Mouse (Mus musculus): Measurements from ENCODE around the gene Kcnn1. TPM values are rescaled to one million over a fixed set of nuclear protein-coding genes. Genes with fewer than 3 reads are reported as not detected.
A peak's percentile ranks its signal among the peaks of the same experiment; 100 is the strongest.
"Not testable (repeated sequence)": the region's sequence is repeated elsewhere in the genome, so short reads cannot be mapped to it uniquely, and the experiment has no call there.

Gene Kcnn1
- polyA plus RNA-seq, 1 experiment, result 0.99 TPM

DNA sequence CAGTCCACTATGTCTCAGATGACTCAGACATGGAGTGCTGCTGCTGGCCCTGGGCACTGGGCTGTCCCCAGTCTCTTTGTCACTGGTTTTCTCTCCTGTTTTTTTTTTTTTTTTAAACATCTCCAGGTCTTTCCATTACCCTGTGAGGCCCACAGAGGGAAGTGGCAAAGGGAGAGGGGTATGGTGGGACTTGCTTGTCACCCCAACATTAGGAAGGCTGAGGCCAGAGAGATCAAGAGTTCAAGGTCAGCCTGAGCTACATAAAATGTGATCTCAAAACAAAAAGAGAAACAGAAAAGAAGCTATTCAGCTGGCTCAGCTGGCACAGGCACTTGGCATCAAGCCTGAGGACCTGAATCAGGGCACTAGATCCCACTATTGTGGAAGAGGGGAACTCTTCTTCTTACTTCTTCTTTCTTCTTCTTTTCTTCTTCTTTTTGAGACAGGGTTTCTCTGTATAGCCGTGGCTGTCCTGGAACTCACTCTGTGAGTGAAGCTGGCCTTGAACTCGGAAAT is 37.9 kb upstream of the Kcnn1 start:
- no peak overlapping the region for H3K4me3 ChIP-seq (ENCODE audit: insufficient read depth, low read length)
- H3K27ac ChIP-seq (ENCODE audit: insufficient read depth, low read depth, low read length), result peak overlapping the region; percentile 66
- no peak for TF ChIP-seq POLR2A (IDR thresholded peaks at IDR 0.05; ENCODE audit: borderline replicate concordance, low read depth, low read length)
- no peak for TF ChIP-seq CTCF (IDR thresholded peaks at IDR 0.05; ENCODE audit: low read depth, low read length)
- peaks cover 52% of the 10 kb centered on the region for H3K4me1 ChIP-seq (ENCODE audit: control insufficient read depth, insufficient read depth, low read length)

DNA sequence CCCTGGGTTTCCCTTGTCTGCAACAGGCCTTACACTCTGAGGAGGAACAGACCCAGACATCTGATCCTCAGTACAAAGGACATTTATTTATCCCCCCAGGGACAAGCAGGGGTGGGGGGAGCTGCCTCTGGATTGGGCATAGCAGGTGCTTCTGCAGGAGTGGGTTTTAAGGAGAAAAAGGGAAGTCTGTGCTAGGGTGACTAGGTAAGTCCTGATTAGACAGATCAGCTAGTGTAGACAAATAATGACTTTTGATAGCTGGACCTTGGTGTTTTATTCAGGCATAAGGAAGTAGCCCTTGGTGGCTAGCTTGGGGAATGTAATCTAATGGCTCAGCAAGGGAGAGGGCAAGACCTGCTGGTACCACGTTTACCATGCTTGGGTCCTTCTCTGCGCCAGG is 36.2 kb upstream of the Kcnn1 start:
- Histone ChIP-seq H3K27ac (ENCODE audit: insufficient read depth, low read depth, low read length) (no peak overlapping the region), H3K4me3 (ENCODE audit: insufficient read depth, low read length) (no peak overlapping the region), H3K4me1 (ENCODE audit: control insufficient read depth, insufficient read depth, low read length) (peaks cover 43% of the 10 kb centered on the region)
- TF ChIP-seq POLR2A (IDR thresholded peaks at IDR 0.05; ENCODE audit: borderline replicate concordance, low read depth, low read length), result no peak
- no peak for TF ChIP-seq CTCF (IDR thresholded peaks at IDR 0.05; ENCODE audit: low read depth, low read length)

DNA sequence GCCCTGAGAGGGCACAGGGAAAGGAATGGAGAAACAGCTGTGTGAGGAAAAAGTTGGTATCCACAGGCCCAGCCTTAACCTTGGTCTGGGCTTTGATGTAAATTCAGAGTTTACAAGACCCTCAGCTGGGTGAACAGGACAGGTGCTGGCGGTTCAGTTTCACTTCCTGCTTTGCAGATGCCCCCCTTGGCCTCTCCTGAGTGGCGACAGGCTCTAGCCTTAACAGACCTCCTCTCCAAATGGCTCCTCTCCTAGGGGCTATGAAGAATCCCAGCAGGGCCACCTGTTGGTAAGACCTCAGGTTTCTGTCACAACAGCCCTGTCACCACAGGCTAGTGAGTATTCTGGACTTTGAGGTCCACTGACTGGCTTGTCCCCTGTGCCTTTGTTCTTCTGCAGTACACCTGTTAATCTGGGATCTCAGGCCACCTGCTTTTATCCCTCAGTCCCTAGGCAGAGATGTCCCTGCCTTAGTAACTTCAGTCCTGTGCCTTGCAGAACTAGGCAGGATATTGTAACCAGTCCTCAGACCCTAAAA is 35.7 kb upstream of the Kcnn1 start:
- TF ChIP-seq POLR2A (IDR thresholded peaks at IDR 0.05; ENCODE audit: borderline replicate concordance, low read depth, low read length) (no peak), CTCF (IDR thresholded peaks at IDR 0.05; ENCODE audit: low read depth, low read length) (no peak)
- no peak overlapping the region for H3K27ac ChIP-seq (ENCODE audit: insufficient read depth, low read depth, low read length)

DNA sequence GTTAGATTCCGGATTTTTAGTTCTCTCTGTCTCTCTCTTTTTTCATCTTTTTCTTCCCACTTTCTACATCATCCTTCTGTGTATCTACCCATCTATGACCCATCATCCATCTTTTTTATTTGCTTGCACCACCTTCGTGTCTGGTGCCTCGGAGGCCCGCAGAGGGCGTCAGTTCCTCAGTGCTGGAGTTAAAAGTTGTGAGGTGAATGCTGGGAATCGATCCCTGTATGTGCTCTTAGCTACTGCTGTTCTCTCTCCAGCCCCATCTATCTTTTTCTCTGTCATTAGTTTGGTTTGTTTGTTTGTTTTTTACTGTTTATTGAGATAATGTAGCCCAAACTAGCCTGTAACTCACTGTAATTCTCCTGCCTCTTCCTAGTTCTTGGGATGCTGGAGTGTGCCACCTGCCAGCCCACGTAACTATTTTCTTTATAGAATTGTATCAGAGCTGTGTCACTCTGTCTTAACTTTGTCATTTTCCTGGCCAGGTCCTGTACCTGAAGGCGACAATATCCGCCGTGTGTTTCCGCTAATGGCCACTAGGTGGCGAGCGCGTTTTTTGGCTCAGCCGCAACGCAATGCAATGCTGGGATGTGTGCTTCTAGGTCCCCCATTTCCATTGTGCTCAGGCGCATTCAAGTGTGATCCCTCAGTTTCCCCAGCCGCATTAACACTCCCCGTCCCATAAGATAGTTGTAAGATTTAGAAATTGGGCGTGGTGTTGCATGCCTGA is 34.8 kb upstream of the Kcnn1 start:
- TF ChIP-seq POLR2A (IDR thresholded peaks at IDR 0.05; ENCODE audit: borderline replicate concordance, low read depth, low read length), result no peak
- peak; percentile 77 for TF ChIP-seq CTCF (IDR thresholded peaks at IDR 0.05; ENCODE audit: low read depth, low read length)
- peaks cover 29% of the 10 kb centered on the region for H3K4me1 ChIP-seq (ENCODE audit: control insufficient read depth, insufficient read depth, low read length)

More for the DNA sequence above, 35.7 kb upstream of the Kcnn1 start:
- H3K4me1 ChIP-seq (ENCODE audit: control insufficient read depth, insufficient read depth, low read length), result peaks cover 38% of the 10 kb centered on the region
- no peak overlapping the region for H3K4me3 ChIP-seq (ENCODE audit: insufficient read depth, low read length)

DNA sequence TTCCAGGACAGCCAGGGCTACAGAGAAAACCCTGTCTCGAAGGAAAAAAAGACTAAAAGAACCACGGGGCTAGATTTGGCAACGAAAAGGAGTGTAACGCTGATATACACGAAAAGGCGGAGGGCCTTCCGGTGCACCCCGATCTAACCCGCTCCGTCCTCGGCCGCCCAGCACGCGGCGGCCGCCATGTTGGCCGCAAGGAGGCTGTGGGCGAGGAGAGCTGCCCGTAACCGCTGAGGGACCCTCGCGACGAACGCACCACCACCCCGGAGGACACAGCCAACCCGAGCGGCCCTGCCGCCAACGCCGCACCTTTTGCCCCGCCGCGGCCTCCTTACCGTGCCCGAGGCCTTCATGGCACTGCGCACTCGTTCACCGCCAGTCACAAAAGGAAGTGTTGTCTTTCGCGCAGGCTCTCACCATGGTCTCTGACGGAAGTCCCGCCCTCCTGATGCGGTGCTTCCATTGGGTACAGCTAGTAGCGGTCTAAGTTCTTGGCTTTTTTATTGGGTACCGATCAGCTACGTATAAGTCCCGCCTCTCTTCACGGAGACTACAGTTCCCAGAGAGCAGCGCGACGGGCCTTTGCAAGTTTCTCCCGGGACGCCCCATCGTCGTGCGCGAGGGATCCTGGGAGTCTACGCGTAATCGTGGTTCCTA is 34.1 kb upstream of the Kcnn1 start, which contains the start of gene Rpl18a:
Gene Rpl18a (minus strand): TSS at position 392 of the 660 bp plus-strand sequence.
- H3K4me3 ChIP-seq (ENCODE audit: insufficient read depth, low read length), result peak within 1 kb of the TSS; percentile 98
- H3K4me1 ChIP-seq (ENCODE audit: control insufficient read depth, insufficient read depth, low read length), result peaks cover 22% of the 10 kb centered on the region
- no peak for TF ChIP-seq POLR2A (IDR thresholded peaks at IDR 0.05; ENCODE audit: borderline replicate concordance, low read depth, low read length)
- peak within 1 kb of the TSS; percentile 65 for H3K27ac ChIP-seq (ENCODE audit: insufficient read depth, low read depth, low read length)

More for the DNA sequence above, 34.8 kb upstream of the Kcnn1 start:
- H3K27ac ChIP-seq (ENCODE audit: insufficient read depth, low read depth, low read length), result peak overlapping the region; percentile 59
- H3K4me3 ChIP-seq (ENCODE audit: insufficient read depth, low read length), result peak overlapping the region; percentile 62

DNA sequence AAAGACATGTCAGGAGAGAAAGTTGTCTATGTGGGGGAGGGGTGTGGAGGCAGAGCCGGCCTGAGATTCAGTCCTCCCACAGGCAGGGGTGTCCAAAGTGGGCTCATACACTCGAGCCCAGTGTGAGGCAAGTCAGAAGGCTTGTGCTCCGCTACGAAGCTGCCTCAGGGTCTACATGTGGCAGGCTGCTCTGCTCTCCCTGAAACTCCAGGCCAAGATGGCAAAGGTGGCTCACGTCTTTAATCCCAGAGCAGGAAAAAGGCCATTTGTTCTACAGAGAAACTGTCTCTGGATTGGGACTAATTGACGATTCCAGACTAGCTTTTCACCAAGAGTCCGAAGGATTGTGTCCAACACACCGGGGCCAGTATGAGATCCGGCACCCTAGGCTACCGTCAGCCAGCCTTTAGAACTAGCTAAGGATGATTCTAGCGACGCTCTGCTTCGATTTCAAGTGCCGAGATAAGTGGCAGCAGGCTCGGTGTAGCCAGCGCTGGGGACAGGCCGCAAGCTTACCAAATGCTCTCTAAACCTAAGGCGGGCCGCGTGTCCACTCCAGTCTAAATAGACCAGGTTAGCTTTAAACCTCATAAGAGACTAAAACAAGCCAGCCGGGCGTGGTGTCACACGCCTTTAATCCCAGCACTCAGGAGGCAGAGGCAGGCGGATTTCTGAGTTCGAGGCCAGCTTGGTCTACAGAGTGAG is 33.4 kb upstream of the Kcnn1 start:
- Histone ChIP-seq H3K4me1 (ENCODE audit: control insufficient read depth, insufficient read depth, low read length) (peaks cover 16% of the 10 kb centered on the region), H3K27ac (ENCODE audit: insufficient read depth, low read depth, low read length) (peak overlapping the region; percentile 65), H3K4me3 (ENCODE audit: insufficient read depth, low read length) (peak overlapping the region; percentile 98)
- TF ChIP-seq POLR2A (IDR thresholded peaks at IDR 0.05; ENCODE audit: borderline replicate concordance, low read depth, low read length) (no peak), CTCF (IDR thresholded peaks at IDR 0.05; ENCODE audit: low read depth, low read length) (no peak)

DNA sequence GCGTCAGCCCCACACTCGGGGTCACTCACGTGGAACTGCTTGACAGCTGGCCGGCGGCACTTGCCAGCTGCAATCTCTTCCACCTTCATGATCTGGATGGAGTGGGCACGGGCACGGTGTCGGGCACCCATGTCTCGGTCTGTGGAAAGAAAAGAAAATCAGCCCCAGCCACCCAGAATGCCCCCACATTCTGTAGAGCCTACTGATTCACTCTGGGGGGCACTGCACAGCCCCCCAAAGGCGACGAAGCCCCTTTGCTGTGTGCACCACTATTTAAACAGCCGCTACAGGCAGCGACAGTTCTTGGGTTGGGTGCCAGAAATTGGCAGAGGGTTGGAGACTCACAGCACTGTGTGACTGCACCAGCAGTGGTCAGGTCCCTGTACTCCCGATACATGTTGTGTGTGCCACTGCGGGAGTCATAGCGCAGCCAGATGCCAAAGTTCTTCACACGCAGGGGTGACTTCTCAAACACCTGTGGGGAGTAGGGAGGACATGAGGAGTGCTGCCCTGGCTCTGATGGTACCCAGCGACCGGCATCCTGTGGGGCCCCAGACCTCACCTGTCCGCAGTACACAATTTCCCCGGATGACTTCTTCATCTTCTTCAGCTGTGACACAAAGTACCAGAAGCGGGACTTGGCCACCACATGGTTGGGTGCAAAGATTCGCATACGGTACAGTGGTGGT is 32.7 kb upstream of the Kcnn1 start:
- H3K27ac ChIP-seq (ENCODE audit: insufficient read depth, low read depth, low read length), result not testable (repeated sequence)
- peaks cover 10% of the 10 kb centered on the region for H3K4me1 ChIP-seq (ENCODE audit: control insufficient read depth, insufficient read depth, low read length)
- peak overlapping the region; percentile 98 for H3K4me3 ChIP-seq (ENCODE audit: insufficient read depth, low read length)

DNA sequence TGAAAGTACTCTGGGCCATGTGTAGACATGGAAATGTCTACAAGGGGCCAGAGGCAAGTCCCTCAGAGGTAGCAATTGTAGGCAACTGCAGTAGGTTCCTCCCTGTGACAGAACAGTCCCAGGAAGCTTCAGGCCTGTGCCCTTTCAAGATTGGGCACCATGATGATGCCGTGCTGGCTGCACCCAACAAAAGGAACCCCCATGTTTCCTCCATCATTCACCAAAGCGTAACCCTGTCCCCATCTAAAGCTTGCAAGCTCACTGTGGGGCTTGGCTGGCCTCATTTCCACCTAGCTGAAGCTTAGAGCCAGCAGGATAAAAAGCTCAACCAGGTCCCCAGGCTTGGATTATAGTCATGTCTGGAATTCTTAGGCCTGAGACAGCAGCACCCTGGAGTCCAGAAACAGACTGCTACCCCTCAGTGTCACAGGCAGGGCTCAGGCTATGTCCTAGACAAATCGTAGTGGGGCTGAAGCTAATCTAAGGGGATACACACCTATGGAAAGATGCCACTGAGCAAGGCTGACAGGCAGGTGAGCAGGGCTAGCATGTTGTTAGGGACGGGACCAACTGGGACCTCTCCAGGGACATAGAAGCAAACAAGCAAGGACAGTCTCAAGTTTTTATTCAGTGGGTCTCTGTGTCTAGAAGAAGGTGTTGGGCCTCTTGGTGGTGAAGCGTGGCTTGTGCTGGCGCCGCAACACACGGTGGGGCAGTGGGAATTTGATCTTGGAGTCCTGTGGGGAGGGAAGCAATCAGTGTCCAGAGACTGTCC is 31.9 kb upstream of the Kcnn1 start:
- no peak overlapping the region for H3K27ac ChIP-seq (ENCODE audit: insufficient read depth, low read depth, low read length)
- TF ChIP-seq POLR2A (IDR thresholded peaks at IDR 0.05; ENCODE audit: borderline replicate concordance, low read depth, low read length) (no peak), CTCF (IDR thresholded peaks at IDR 0.05; ENCODE audit: low read depth, low read length) (no peak)
- peaks cover 6% of the 10 kb centered on the region; the same call in 1 of the 2 replicates for H3K4me1 ChIP-seq (ENCODE audit: control insufficient read depth, insufficient read depth, low read length)
- H3K4me3 ChIP-seq (ENCODE audit: insufficient read depth, low read length), result no peak overlapping the region

DNA sequence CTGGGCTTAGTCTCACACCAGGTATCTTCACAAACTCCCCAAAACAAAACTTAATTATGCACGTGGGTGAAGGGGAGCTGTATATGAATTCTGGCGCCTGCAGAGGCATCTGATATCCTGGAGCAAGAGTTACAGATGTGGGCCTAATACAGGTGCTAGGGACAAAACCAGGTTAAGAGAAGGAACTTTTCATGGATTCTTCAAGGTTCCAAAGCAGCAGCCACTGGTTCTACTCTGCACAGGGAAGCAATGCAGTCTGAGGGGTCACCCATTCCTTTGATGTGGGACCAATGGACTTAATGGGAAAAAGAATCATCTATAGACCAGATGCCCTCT is 31.3 kb upstream of the Kcnn1 start:
- Histone ChIP-seq H3K4me1 (ENCODE audit: control insufficient read depth, insufficient read depth, low read length) (peaks cover 6% of the 10 kb centered on the region; the same call in 1 of the 2 replicates), H3K4me3 (ENCODE audit: insufficient read depth, low read length) (no peak overlapping the region), H3K27ac (ENCODE audit: insufficient read depth, low read depth, low read length) (no peak overlapping the region)
- no peak for TF ChIP-seq CTCF (IDR thresholded peaks at IDR 0.05; ENCODE audit: low read depth, low read length)
- TF ChIP-seq POLR2A (IDR thresholded peaks at IDR 0.05; ENCODE audit: borderline replicate concordance, low read depth, low read length), result no peak
